Mouse (Mus musculus) MEL (cell line): Measurements from ENCODE around the gene Cd99l2. TPM values are rescaled to one million over a fixed set of nuclear protein-coding genes. Genes with fewer than 3 reads are reported as not detected.

ENCODE experiments used
- DNase-seq: peaks from one replicate; pipeline ENCODE4 v3.0.0; 2011; ENCODE audit warnings: low read depth, low spot score
- H3K27ac ChIP-seq: 2 replicates; pipeline ENCODE4 v1.5.1; 2012; ENCODE audit warnings: low read depth, mild to moderate bottlenecking, control low read depth, low read length, moderate library complexity; ENCODE audit not compliant: control insufficient read depth
- H3K27me3 ChIP-seq, 2 experiments: fragments of 150-350 bp in 1 of 2; sonication (generic) in 1 of 2; 2 replicates each; pipeline ENCODE4 v1.6.1; 2012; ENCODE audit warnings: low read length in 2 of 2, mild to moderate bottlenecking in 2 of 2, improper control_type of control experiment in 1 of 2, moderate library complexity in 1 of 2; ENCODE audit not compliant: insufficient read depth in 2 of 2, control insufficient read depth in 1 of 2
- H3K36me3 ChIP-seq, 2 experiments: 2 replicates each; pipeline ENCODE4 v1.6.1; 2012 to 2014; ENCODE audit warnings: low read length in 2 of 2, improper control_type of control experiment in 1 of 2, inconsistent platforms in 1 of 2, mild to moderate bottlenecking in 1 of 2; ENCODE audit not compliant: insufficient read depth in 2 of 2, control insufficient read depth in 1 of 2
- H3K4me1 ChIP-seq, 2 experiments: fragments of 150-350 bp in 1 of 2; sonication (generic) in 1 of 2; 2 replicates each; pipeline ENCODE4 v1.6.1; 2012; ENCODE audit warnings: low read length in 2 of 2, improper control_type of control experiment in 1 of 2, mild to moderate bottlenecking in 1 of 2; ENCODE audit not compliant: insufficient read depth in 2 of 2, control insufficient read depth in 1 of 2
- H3K4me3 ChIP-seq, 2 experiments: fragments of 150-350 bp in 1 of 2; sonication (generic) in 1 of 2; 2 replicates each; pipeline ENCODE4 v1.5.1; 2012; ENCODE audit warnings: low read depth in 2 of 2, low read length in 2 of 2, mild to moderate bottlenecking in 2 of 2, moderate library complexity in 2 of 2, control low read depth in 1 of 2, improper control_type of control experiment in 1 of 2; ENCODE audit not compliant: control insufficient read depth in 1 of 2, insufficient read depth in 1 of 2
- H3K79me2 ChIP-seq: 2 replicates; pipeline ENCODE4 v1.6.1; 2012; ENCODE audit warnings: mild to moderate bottlenecking, low read length, moderate library complexity; ENCODE audit not compliant: control insufficient read depth, poor library complexity, insufficient read depth
- H3K9ac ChIP-seq: 2 replicates; pipeline ENCODE4 v1.6.1; 2012; ENCODE audit warnings: low read depth, mild to moderate bottlenecking, control low read depth, low read length, moderate library complexity; ENCODE audit not compliant: control insufficient read depth, poor library complexity, severe bottlenecking
- H3K9me3 ChIP-seq: fragments of 150-350 bp; sonication (generic); replicated peaks from 2 replicates; pipeline ENCODE4 v1.6.1; 2012; ENCODE audit warnings: mild to moderate bottlenecking, low read length, improper control_type of control experiment, moderate library complexity; ENCODE audit not compliant: insufficient read depth
- BHLHE40 ChIP-seq: IDR thresholded peaks from 2 replicates; pipeline ENCODE4 v1.6.1; 2012; ENCODE audit warnings: low read depth, mild to moderate bottlenecking, inconsistent platforms, low read length, improper control_type of control experiment, borderline replicate concordance
- CHD2 ChIP-seq: IDR thresholded peaks from 2 replicates; pipeline ENCODE4 v1.6.1; 2011; ENCODE audit warnings: low read length, improper control_type of control experiment
- CTCF ChIP-seq, 3 experiments: IDR thresholded peaks in 2 of 3; conservative IDR thresholded peaks in 1 of 3; 2 replicates each; pipeline ENCODE4 v1.5.1; 2011 to 2012; ENCODE audit warnings: low read length in 3 of 3, low read depth in 2 of 3, mild to moderate bottlenecking in 2 of 3, improper control_type of control experiment in 1 of 3, inconsistent platforms in 1 of 3, mixed read lengths in 1 of 3, moderate library complexity in 1 of 3; ENCODE audit not compliant: control insufficient read depth in 1 of 3, insufficient read depth in 1 of 3, poor library complexity in 1 of 3, severe bottlenecking in 1 of 3
- ELF1 ChIP-seq: IDR thresholded peaks from 2 replicates; pipeline ENCODE4 v1.6.1; 2014; ENCODE audit warnings: low read depth, mild to moderate bottlenecking, inconsistent platforms, low read length, improper control_type of control experiment, moderate library complexity
- ETS1 ChIP-seq: IDR thresholded peaks from 2 replicates; pipeline ENCODE4 v1.6.1; 2012; ENCODE audit warnings: low read depth, mild to moderate bottlenecking, inconsistent platforms, low read length, improper control_type of control experiment, moderate library complexity
- JUND ChIP-seq: IDR thresholded peaks from 2 replicates; pipeline ENCODE4 v1.6.1; 2011; ENCODE audit warnings: low read depth, mild to moderate bottlenecking, improper control_type of control experiment, low read length
- KAT2A ChIP-seq: conservative IDR thresholded peaks from 2 replicates; pipeline ENCODE4 v1.6.1; 2012; ENCODE audit warnings: low read depth, low read length, improper control_type of control experiment, inconsistent platforms
- MAFK ChIP-seq: IDR thresholded peaks from 2 replicates; pipeline ENCODE4 v1.6.1; 2011; ENCODE audit warnings: low read depth, mild to moderate bottlenecking, low read length, improper control_type of control experiment, borderline replicate concordance
- MAX ChIP-seq: IDR thresholded peaks from 2 replicates; pipeline ENCODE4 v1.6.1; 2011; ENCODE audit warnings: low read length, improper control_type of control experiment
- MYB ChIP-seq: IDR thresholded peaks from 2 replicates; pipeline ENCODE4 v1.6.1; 2011; ENCODE audit warnings: mild to moderate bottlenecking, low read depth, low read length, improper control_type of control experiment
- MYC ChIP-seq: IDR thresholded peaks from 2 replicates; pipeline ENCODE4 v1.6.1; 2011; ENCODE audit warnings: low read depth, mild to moderate bottlenecking, low read length, improper control_type of control experiment, moderate library complexity
- NELFE ChIP-seq: IDR thresholded peaks from 2 replicates; pipeline ENCODE4 v1.6.1; 2011; ENCODE audit warnings: low read depth, low read length, improper control_type of control experiment
- NRF1 ChIP-seq: IDR thresholded peaks from 2 replicates; pipeline ENCODE4 v1.6.1; 2014; ENCODE audit warnings: low read depth, mild to moderate bottlenecking, inconsistent platforms, low read length, improper control_type of control experiment, moderate library complexity; ENCODE audit not compliant: poor library complexity, insufficient read depth, severe bottlenecking
- POLR2AphosphoS2 ChIP-seq: IDR thresholded peaks from 2 replicates; pipeline ENCODE4 v1.6.1; 2011; ENCODE audit warnings: low read length, improper control_type of control experiment
- POLR2AphosphoS5 ChIP-seq: IDR thresholded peaks from 2 replicates; pipeline ENCODE4 v1.6.1; 2012; ENCODE audit warnings: low read depth, borderline replicate concordance, mild to moderate bottlenecking, inconsistent platforms, low read length, moderate library complexity, mixed read lengths
- RAD21 ChIP-seq: IDR thresholded peaks from 2 replicates; pipeline ENCODE4 v1.6.1; 2011; ENCODE audit warnings: mild to moderate bottlenecking, low read depth, low read length, improper control_type of control experiment
- RCOR1 ChIP-seq: IDR thresholded peaks from 2 replicates; pipeline ENCODE4 v1.6.1; 2012; ENCODE audit warnings: low read depth, mild to moderate bottlenecking, inconsistent platforms, low read length, improper control_type of control experiment
- TAL1 ChIP-seq: IDR thresholded peaks from 2 replicates; pipeline ENCODE4 v1.6.1; 2012; ENCODE audit warnings: mild to moderate bottlenecking, inconsistent platforms, low read length, moderate library complexity, mixed read lengths
- TCF12 ChIP-seq: IDR thresholded peaks from 2 replicates; pipeline ENCODE4 v1.6.1; 2014; ENCODE audit warnings: low read depth, mild to moderate bottlenecking, inconsistent platforms, low read length, improper control_type of control experiment, moderate library complexity
- UBTF ChIP-seq: IDR thresholded peaks from 2 replicates; pipeline ENCODE4 v1.6.1; 2012; ENCODE audit warnings: low read depth, mild to moderate bottlenecking, inconsistent platforms, low read length, improper control_type of control experiment, moderate library complexity, borderline replicate concordance; ENCODE audit not compliant: insufficient read depth
- USF1 ChIP-seq: IDR thresholded peaks from 2 replicates; pipeline ENCODE4 v1.6.1; 2014; ENCODE audit warnings: low read depth, mild to moderate bottlenecking, inconsistent platforms, low read length, improper control_type of control experiment, moderate library complexity
- USF2 ChIP-seq, 2 experiments: IDR thresholded peaks; 2 replicates each; pipeline ENCODE4 v1.6.1; 2011 to 2012; ENCODE audit warnings: improper control_type of control experiment in 2 of 2, low read length in 2 of 2, borderline replicate concordance in 1 of 2, inconsistent platforms in 1 of 2, low read depth in 1 of 2, mild to moderate bottlenecking in 1 of 2; ENCODE audit not compliant: insufficient read depth in 1 of 2
- ZC3H11A ChIP-seq: IDR thresholded peaks from 2 replicates; pipeline ENCODE4 v1.6.1; 2012; ENCODE audit warnings: low read depth, mild to moderate bottlenecking, inconsistent platforms, low read length, improper control_type of control experiment
- ZKSCAN1 ChIP-seq: IDR thresholded peaks from 2 replicates; pipeline ENCODE4 v1.6.1; 2012; ENCODE audit warnings: low read depth, mild to moderate bottlenecking, inconsistent platforms, low read length, improper control_type of control experiment, moderate library complexity
- ZMIZ1 ChIP-seq: IDR thresholded peaks from 2 replicates; pipeline ENCODE4 v1.6.1; 2012; ENCODE audit warnings: low read depth, mild to moderate bottlenecking, inconsistent platforms, low read length, improper control_type of control experiment, moderate library complexity
- ZNF384 ChIP-seq: IDR thresholded peaks from 2 replicates; pipeline ENCODE4 v1.6.1; 2012; ENCODE audit warnings: low read depth, mild to moderate bottlenecking, inconsistent platforms, low read length, improper control_type of control experiment
- polyA plus RNA-seq, 2 experiments: library from polyadenylated mRNA; stranded (reverse) in 1 of 2; unstranded in 1 of 2; fragments of >175 nt in 1 of 2; fragments of >200 nt in 1 of 2; gene quantifications; 2 replicates each; pipeline versions ENCODE4 v1.2.1 to v1.2.4; 2012; ENCODE audit warnings: low replicate concordance in 2 of 2, low read depth in 1 of 2; ENCODE audit not compliant: insufficient read length in 2 of 2, insufficient read depth in 1 of 2, missing spikeins in 1 of 2
- total RNA-seq: library from RNA; depleted of rRNA; stranded (reverse); fragments of 300-350 nt; gene quantifications from 2 replicates; pipeline ENCODE4 v1.2.3, GENCODE M21; 2012

Cd99l2 gene
- total and polyA plus RNA-seq, 3 experiments: 7.9 to 12.0 TPM; not detected in 1

DNA sequence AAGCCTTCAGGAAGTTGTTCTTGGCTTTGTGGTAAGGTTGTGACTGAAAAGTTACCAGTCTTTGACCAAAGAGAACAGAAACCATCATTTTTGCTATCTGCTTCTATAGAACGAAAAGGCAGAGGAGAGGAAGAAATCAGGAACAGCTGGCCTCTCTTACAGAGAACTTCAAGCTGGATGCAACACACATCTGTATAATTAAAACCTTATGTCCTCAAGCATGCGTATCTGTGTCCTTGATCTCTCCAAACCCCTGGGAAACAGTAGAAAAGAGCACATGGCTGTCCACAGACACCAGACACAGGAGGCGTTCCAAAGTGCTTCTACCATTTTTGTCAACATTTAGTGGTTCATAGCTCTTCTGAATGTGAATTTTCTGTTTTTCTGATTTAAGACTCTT is 16.7 kb downstream of the Cd99l2 start:
- no peaks in the 10 kb centered on the region for H3K27me3 ChIP-seq
- H3K79me2 ChIP-seq: no peaks in the 10 kb centered on the region
- no peak for DNase-seq
- TF ChIP-seq NRF1 (no peak), ETS1 (no peak), UBTF (no peak), MAFK (no peak), ZNF384 (no peak), ZC3H11A (no peak), RAD21 (no peak), TAL1 (no peak), NELFE (no peak), TCF12 (no peak), CTCF (IDR thresholded peaks at IDR 0.05 in 2 of 3, conservative IDR thresholded peaks at IDR 0.05 in 1 of 3; ENCODE audit: control insufficient read depth in 1 of 3, insufficient read depth in 1 of 3, low read depth in 2 of 3, low read length in 3 of 3, poor library complexity in 1 of 3, severe bottlenecking in 1 of 3) (no peak), MAX (no peak), CHD2 (no peak), JUND (no peak)
- H3K4me1 ChIP-seq: peaks cover 7 to 21% of the 10 kb centered on the region in 2 experiments
- no peaks in the 10 kb centered on the region for H3K9me3 ChIP-seq
- no peak overlapping the region for H3K4me3 ChIP-seq
- no peak overlapping the region for H3K27ac ChIP-seq
- H3K36me3 ChIP-seq: peaks cover 0 to 28% of the 10 kb centered on the region in 2 experiments; a peak in 2 of 4 replicates
- H3K9ac ChIP-seq: no peak overlapping the region

GRCm38 (mm10) chrX:71475497-71475896 is 17.2 kb downstream of the Cd99l2 start:
- peaks cover 7 to 21% of the 10 kb centered on the region in 2 experiments for H3K4me1 ChIP-seq
- no peaks in the 10 kb centered on the region for H3K9me3 ChIP-seq
- H3K79me2 ChIP-seq: no peaks in the 10 kb centered on the region
- no peak overlapping the region for H3K4me3 ChIP-seq
- no peak overlapping the region for H3K9ac ChIP-seq
- no peaks in the 10 kb centered on the region for H3K27me3 ChIP-seq
- no peak for DNase-seq
- peaks cover 0 to 28% of the 10 kb centered on the region in 2 experiments; a peak in 2 of 4 replicates for H3K36me3 ChIP-seq
- H3K27ac ChIP-seq: 0 out of 2 replicates have a peak overlapping the region, but pooled peaks have one; percentile 34
- TF ChIP-seq POLR2AphosphoS2 (no peak), ZKSCAN1 (no peak), CTCF (IDR thresholded peaks at IDR 0.05 in 2 of 3, conservative IDR thresholded peaks at IDR 0.05 in 1 of 3; ENCODE audit: control insufficient read depth in 1 of 3, insufficient read depth in 1 of 3, low read depth in 2 of 3, low read length in 3 of 3, poor library complexity in 1 of 3, severe bottlenecking in 1 of 3) (no peak), UBTF (no peak), USF1 (no peak), TAL1 (no peak), ETS1 (no peak), USF2 (IDR thresholded peaks at IDR 0.05; ENCODE audit: borderline replicate concordance in 1 of 2, insufficient read depth in 1 of 2, low read depth in 1 of 2, low read length in 2 of 2) (no peak), RCOR1 (no peak), POLR2AphosphoS5 (no peak), NRF1 (no peak), ZMIZ1 (no peak), MYB (no peak), ELF1 (no peak), NELFE (no peak), MYC (no peak), ZNF384 (no peak), CHD2 (no peak), BHLHE40 (no peak), KAT2A (no peak)
- TF ChIP-seq, all 39 proteins: peak for 0
